Mouse (Mus musculus): Measurements from ENCODE around the gene Pank2.
"Not testable (repeated sequence)": the region's sequence is repeated elsewhere in the genome, so short reads cannot be mapped to it uniquely, and the experiment has no call there.

Pank2 gene

GRCm38 (mm10) chr2:131261481-131262212 lies 648 bp upstream of the Pank2 start:
- peak; percentile 82 for DNase-seq

DNA sequence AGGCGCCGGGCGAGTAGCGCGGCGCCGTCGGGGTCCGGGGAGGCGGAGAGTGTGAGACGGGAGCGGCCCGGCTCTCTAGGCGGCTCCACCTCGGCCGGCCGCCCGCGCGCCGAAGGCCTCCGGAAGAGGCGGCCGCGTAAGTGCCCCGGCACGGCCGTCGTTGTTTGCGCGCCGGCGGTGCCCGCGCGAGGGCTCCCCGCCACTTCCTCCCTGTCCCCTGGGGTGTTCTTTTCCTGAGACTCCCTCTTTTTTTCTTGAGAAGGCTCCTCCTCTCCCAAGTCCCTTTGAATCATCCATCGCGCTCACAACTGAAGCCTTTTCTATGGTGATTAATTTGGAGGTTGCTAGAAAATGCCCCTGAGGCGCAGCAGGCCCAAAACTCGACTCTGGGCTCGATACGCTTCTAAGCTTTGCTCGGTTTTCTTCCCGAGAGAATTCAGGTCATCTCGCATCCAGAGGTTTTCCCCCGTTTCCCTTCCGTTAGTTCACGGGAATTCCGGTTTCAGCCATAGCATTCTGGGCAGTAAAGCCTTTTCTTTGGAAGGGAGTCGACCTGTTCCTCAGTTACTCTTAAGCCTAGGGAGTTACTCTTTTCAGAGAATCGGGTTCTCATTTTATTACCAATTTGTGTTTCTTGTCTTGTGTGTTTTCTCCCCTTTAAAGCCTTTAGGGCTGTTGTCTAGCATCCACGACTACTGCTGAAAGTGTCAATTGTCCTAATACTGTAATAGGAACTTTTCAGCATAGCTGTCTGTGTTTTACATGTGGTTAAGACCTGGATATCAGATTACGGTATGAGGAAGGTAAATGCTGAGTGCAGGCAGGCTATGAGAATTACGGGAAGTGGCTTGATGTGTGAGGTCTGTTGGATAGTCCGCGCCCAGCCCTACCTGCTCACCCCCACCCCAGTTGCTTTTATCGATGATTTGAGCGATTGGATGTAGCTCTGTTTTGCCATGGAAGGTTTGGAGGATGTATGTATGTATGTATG lies 680 bp downstream of the Pank2 start:
- DNase-seq = peak; percentile 82

GRCm38 (mm10) chr2:131264027-131264426 lies 1.7 kb downstream of the Pank2 start:
- DNase-seq = no peak

GRCm38 (mm10) chr2:131265056-131265455 lies 2.8 kb downstream of the Pank2 start:
- DNase-seq = no peak

DNA sequence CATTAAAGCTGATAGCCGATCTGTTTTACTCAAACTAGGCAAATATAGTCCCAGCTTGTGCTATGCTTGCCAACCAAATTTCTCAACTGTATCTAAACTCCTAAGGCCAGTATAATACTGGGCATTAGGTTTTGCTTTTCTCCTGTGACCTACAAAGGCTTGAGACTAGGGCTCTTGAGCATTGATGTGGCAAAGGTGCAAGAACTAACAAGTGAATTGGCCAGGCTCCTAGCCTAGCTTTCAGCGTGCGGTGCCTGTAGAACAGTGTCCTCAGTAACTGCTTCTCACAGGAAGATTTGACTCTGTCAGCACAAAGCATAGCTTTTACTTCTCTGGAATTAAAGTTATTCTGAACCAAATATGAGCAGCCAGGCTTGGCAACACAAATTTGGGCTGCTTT lies 13.2 kb downstream of the Pank2 start:
- no peak for DNase-seq

- no peak for DNase-seq
Observed at GRCm38 (mm10) chr2:131276722-131277121, 14.4 kb downstream of the Pank2 start.

GRCm38 (mm10) chr2:131281596-131281995 lies 19.3 kb downstream of the Pank2 start:
- DNase-seq = no peak

- DNase-seq = no peak
Observed at GRCm38 (mm10) chr2:131286276-131286675, 24.0 kb downstream of the Pank2 start.

DNA sequence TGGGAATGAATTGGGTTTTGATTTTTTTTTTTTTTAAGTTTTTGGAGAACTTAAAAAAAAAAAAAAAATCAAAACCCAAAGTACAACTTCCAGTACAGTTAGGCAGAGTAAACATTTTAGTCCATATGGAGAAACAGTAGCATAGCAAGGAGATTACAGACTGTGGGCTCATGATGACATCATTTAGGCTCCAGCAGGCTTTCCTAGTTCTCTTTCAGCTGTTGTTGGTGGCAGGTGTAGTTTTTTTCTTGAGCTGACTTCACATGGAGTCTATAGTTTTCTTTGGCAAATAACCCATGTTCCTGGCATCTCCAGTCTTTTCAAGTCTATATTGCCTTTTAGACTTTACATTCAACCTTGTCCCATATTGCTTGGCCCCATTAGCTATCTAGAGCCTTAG lies 28.4 kb downstream of the Pank2 start:
- no peak for DNase-seq

DNA sequence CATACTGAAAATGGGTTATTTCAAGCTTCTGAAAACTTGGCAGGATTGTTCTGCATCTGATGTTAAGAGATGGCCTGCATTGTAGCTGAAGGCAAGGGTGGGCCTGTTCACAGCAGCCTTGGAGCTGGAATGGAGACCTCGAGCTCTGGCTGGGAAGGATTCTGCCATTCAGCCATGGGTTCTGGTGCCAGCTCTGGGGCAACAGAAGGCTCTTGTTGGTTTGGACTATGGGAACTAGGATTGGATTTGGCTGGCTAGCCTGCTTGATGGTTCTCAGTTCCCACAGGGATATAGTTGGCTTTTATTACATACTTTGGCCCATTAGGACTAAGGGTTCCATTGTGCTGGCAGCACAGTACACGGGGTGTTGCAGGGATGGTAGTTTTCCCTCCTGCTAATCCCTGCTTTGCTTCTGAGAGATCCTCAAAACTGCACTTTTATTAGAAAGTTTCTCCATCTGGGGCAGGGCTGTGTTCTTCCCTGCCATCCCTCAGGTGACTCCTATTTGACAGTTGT lies 34.5 kb downstream of the Pank2 start:
- no peak for DNase-seq

DNA sequence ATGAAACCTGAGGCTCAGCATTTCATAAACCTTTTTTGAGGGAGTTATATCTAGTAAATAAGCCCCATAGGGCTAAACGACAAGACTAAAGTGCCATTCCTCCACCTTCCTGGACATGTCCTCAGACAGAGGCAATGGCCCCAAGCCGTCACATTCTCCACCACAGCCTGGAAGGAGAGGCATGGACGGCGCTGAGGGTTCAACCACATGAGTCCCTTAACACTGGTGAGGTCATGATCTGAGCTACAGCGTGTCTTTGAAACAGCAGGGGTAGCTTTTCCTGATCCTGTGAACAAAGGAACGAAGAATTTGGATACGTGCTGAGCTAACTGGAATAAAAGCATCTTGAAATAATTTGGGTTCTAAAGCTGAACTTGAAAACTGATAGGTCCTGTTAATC lies 36.4 kb downstream of the Pank2 start:
- not testable (repeated sequence) for DNase-seq

- DNase-seq = no peak
Observed at GRCm38 (mm10) chr2:131300485-131300884, 38.2 kb downstream of the Pank2 start.

DNA sequence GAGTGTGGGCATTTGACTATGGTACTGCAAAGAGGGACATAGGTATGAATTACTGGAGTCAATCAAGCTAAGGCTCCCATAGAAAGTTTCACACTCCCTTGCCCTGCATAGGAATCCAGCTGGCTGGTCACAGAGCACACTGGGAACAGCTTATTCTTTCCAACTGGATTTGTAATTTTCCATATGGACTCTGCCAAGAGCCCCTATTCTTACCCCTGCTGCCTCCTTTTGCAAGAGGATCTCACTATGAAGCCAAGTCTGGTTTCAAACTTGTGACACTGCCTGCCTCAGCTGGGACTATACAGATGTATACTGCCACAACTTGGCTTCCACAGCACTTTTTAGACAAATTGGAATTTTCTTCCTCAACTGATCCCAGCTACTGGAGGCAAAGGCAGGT lies 39.3 kb downstream of the Pank2 start:
- DNase-seq = no peak

GRCm38 (mm10) chr2:131304497-131304896 lies 42.2 kb downstream of the Pank2 start:
- no peak for DNase-seq

DNA sequence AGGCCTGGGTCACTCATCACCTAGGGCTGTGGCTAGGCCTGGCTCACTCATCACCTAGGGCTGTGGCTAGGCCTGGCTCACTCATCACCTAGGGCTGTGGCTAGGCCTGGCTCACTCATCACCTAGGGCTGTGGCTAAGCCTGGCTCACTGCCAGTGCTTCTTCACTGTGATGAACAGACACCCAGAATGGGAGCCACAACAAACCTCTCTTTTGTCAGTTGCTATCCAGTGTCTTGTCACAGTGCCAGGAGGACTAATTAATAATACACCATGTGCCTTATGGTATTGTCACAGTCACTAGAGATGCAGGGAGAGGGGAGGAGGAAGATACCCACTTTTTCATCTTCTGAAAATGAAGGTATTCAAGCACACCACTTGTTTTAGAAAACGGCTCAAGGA lies 42.9 kb downstream of the Pank2 start:
- not testable (repeated sequence) for DNase-seq

GRCm38 (mm10) chr2:131307391-131307790 lies 45.1 kb downstream of the Pank2 start:
- no peak for DNase-seq

DNA sequence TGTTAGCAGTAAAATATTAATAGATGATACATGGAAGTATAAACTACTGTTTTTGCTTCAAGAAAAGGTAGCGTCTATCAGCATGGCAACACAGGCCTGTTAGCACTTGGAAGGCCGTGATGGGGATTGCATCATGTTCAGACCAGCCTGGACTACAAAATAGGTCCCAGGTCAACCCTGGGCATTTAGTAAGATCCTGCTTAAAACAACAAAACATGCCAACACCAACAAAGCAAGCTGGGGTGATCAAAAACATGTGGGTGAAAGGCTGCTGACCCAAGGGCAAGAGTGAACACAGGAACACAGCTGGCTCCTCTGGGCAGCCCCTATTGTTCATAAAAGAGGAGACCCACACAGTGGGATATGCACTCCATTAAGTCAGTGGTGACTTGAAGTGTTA lies 45.5 kb downstream of the Pank2 start:
- DNase-seq = no peak

DNA sequence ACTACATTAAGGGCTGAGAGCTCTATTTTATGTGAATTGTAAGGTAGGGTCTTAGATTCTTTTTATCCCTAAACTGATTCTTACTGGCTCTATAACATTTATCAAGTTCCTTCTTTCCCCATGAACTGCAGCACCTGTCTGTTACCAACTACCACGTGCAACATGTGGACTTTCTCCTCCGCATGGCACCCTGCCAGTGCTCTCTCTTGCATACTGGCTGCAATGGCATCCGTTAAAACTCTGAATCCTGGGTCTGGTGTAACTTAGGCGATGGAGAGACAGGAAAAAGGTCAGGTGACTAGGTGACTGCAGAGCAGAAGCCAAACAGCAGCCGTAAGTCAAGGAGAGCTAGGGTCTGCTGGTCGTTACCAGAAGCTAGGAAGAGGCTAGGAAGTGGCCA lies 47.0 kb downstream of the Pank2 start:
- no peak for DNase-seq

DNA sequence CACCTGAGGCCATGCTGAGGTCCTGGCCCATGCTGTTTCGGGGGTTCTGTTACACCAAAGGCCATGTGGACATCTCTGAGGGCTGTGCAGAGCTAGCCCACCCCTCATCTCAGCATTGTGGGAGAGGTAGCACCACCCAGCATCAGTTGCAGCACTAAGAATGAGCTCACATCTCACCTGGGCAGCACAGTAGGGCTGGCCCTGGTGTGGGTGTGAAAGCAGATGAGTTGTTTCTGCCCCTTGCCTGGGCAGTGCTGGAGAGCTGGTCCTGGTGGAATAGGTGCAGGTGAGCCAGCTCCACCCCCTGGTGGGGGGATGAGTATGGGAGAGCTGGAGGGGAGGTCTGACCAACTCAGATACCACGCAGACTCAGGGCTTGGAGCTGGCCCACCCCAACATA lies 53.9 kb downstream of the Pank2 start:
- no peak for DNase-seq

DNA sequence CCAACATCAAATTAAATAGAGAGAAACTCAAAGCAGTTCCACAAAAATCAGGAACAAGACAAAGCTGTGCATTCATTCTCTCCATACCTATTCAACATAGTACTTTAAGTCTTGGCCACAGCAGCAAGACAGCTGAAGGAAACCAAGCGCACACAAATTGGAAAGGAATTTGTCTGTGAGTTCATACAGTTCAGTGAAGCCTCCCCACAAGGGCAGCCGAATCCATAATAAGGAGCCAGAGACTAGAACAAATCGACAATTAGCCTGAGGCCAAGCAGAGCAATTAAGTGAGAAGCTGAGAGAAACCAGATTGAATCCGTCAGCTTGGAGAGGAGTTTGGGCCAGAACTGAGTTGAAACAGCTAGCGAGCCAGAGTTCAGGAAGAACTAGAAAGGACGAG lies 57.1 kb downstream of the Pank2 start:
- no peak for DNase-seq

DNA sequence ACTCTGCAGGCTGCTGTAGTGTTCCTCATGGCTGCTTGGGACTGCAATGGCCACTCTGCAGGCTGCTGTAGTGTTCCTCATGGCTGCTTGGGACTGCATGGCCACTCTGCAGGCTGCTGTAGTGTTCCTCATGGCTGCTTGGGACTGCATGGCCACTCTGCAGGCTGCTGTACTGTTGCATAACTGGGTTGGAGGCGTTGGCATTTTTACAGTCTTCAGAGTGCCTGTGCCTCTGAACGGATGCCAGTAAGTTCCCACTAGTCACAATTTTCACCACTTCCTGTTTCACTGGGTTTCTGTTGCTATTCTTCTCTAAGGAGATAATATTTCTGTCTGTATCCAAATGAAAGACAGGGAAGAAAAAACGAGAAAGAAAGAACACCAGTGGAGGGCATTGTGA lies 58.9 kb downstream of the Pank2 start:
- not testable (repeated sequence) for DNase-seq

DNA sequence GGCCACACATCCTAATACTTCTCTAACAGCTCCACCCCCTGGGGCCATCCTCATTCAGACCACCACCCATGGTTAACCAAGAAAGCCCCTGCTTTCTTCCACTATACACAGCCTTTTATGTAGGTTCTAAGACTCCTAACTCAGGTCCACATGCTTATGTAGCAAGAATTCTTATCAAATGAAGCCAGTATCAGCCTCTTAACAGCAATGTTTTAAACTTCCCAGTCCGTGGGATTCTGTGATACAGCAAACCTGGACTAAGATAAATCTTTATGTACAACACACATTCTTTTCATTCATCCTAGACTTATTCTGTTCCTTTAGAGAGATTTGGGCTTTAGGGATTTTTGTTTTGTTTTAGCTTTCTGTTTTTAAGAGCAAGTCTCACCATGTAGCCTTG lies 61.4 kb downstream of the Pank2 start:
- DNase-seq = no peak

DNA sequence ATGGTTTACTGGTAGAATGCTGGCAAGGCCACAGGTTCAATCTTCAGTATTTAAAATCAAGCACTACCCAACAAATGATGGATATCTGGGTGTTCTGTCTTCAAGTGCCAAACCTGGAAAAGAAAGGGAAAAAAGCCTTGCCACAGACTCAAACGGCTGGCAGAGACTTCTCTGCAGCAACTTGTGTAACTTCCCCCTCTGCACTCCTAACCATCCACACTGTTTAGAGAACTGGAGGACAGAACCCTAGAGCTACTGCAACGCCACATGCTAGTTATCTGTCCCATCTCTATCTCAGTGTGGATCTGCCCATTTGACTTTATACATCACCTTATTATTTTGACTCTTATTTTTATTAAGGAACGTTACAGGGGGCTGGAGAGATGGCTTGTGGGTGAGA lies 63.7 kb downstream of the Pank2 start:
- no peak for DNase-seq

DNA sequence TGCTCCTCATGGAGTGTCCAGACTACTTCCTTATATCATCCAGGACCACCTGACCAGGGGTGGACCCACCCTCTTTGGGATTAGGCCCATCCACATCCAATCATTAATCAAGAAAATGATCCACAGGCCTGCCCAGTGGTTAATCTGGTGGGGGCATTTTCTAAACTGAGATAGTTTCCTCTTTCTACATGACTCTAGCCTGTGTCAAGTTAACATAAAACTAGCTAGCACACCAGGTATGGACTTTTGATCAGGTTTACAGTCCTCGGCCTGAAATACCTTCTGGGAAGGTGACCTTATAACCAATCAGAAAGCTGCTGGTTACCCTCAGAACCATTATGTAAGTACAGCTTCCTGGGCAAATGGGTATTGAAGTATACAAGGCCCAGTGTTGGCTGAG lies 66.7 kb downstream of the Pank2 start:
- DNase-seq = no peak

Data from embryo, embryonic 11 days (tissue).